Mouse (Mus musculus) spleen, postnatal 10 days (tissue): Measurements from ENCODE around the gene Gm21762.
"Not testable (repeated sequence)": the region's sequence is repeated elsewhere in the genome, so short reads cannot be mapped to it uniquely, and the experiment has no call there.

ENCODE experiments used
- DNase-seq, 2 experiments: peaks; one replicate each; pipeline ENCODE4 v3.0.0; 2021 to 2022; ENCODE audit warnings: low spot score in 2 of 2

The Gm21762 gene

DNA sequence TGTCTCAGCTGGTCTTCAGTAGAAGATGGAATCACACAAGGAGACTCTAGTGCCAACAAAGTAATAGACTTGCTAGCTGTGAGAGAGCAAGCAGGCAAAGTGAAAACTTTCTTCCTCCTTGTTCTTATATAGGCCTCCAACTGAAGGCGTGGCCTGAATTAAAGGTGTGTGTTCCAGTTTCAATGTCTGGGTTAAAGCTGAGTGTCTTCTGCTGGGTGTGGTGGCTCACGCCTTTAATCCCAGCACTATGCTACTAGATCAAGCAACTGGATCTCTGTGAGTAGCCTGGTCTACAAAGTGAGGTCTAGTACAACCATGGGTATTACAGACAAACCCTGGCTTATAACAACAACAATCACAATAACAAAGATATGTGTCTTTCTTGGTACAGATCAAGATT lies at the start of gene Gm21762:
Gene Gm21762 (minus strand): TSS at position 101 of the 400 bp plus-strand sequence.
- DNase-seq: not testable (repeated sequence)

DNA sequence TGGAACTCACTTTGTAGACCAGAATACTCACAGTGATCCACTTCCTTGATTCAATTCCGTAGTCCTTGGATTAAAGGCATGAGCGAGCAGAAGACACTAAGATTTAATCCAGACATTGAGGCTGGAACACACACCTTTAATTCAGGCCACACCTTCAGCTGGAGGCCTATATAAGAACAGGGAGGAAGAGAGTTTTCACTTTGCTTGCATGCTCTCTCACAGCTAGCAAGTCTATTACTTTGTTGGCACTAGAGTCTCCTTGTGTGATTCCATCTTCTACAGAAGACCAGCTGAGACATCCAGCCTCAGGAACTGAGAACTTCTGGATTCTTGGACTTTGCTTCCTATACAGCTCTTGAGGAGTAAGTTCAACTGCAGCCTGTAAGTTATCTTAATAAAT lies 47.1 kb upstream of the Gm21762 start, which contains the start of gene AF067061:
Gene AF067061 (plus strand): TSS at position 245 of the 400 bp plus-strand sequence.
- not testable (repeated sequence) for DNase-seq

DNA sequence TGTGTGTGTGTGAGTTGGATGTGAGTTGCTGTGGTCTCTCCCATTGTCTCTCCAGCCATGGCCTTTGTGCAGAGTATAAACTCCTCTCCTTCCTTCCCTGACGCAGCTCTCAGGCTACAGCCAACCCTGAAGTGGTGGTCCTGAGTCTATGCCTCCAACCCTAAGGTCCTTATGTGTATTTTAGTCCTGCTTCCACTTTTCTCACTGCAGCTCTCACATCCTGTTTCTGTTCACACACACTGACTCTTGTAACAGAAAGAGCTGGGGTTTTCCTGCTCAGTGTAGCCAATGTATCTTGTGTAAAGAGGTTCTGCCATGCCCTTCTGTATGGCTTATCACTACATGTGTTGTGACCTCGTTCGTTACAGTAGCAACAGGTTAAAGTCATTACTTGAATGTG lies 44.0 kb upstream of the Gm21762 start:
- DNase-seq: peak in 1 of 2 experiments; percentile 15

DNA sequence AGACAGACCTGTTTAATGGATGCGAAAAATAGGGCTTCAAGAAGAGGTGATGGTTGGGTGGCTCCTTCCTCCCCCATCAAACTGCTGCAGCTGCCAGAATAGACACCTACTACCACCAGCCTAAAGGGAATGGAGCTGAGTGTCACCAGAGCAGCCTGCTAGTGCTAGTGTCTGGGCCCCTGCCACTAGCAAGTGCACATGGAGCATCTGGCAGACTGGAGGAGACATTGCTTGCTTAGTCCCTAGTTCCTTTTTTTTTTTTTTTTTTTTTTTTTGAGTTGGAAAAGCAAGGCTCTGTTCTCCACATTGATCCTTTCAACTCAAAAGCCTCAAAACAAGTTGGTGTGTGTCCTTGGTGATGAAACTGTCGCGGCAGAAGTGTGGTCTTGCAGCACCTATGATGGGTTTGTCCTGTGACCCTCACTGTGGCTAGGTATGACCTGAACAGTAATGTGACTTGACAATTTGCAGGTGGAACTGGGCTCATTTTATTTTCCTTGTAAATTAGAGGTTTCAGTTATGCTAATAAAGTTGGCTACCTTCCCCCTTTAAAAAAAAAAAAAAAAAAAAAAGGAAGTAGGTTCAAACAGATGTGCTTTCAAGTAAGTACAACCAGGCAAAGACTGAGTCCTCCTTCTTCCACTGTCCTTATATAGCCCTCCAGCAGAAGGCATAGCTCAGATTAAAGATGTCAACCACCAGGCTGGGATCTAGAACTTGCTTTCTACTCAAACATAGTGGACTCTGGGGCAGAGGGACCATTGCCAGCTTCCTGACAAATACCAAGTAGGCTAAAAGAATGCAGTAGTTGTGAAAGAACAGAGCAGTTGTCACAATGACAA lies 43.3 kb upstream of the Gm21762 start:
- DNase-seq: not testable (repeated sequence)

DNA sequence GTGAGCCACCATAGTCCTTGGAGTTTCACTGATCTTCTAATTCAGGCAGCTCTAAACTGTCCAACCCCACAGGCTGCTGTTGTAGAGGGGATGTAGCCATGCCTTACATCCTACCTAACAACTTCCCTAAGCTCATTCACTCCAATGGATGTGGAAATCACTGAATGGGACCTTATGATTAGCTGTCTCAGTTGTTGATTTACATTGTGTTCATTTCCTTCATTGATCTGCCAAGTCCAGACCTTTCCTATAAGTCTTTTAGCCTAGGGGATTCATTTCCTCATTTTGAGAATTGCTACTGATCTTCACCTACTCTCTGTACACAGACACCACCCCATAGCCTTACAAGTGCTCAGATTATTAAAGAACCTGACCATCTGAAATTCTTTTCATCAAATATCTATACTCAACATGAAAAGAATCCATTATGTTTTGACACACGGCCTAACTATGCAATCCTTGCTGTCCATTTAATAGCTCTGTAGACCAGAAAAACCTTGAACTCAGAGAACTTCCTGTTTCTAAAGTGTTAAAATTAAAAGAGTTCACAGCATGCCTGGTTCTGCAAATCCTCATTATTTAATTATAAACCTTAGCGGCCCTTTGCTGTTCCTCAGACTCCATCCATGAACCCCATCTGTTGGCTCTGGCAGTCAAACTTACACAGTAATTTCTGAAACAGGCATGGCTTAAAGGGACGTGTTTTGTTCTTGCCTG lies 35.6 kb upstream of the Gm21762 start:
- not testable (repeated sequence) for DNase-seq

DNA sequence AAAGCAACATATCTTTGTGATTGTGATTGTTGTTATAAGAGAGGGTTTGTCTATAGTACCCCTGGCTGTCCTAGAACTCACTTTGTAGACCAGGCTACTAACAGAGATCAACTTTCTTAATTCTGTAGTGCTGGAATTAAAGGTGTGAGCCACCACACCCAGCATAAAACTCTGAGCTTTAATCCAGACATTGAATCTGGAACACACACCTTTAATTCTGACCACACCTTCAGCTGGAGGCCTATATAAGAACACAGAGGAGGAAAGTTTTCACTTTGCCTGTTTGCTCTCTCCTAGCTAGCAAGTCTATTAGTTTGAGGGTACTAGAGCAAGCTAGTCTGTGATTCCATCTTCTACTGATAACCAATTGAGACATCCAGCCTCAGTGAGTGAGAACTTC lies 23.1 kb upstream of the Gm21762 start, which contains the start of gene Gm21731:
Gene Gm21731 (plus strand): TSS at position 301 of the 400 bp plus-strand sequence.
- not testable (repeated sequence) for DNase-seq

DNA sequence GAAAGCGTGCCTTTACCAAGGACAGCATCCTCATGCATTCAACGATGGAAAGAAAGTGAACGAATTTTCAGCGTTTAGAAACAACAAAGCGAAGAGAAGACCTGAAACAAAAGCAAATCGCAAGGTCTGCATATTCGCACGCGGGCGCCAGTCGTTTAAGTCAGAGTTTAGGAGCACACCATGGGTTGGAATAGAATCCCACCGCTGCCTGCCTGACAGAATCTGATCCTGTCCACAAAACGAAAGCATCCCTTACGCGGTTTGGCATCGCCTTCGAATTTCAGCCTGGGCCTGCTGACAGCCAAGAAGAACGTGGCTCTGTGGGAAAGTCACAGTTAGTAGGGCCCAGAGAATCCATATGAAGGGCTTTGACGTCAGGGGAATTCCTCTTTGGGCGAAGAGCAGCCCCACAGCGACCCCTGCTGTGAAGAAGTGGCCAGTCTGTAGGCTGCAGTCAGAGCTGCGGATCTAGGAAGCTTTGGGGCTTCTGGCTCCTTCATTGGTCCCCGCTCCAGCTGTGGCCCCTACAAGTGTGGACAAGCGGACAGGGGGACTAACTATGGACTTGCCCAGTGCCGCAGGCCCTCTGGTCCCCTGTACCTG lies 16.8 kb upstream of the Gm21762 start:
- not testable (repeated sequence) for DNase-seq

DNA sequence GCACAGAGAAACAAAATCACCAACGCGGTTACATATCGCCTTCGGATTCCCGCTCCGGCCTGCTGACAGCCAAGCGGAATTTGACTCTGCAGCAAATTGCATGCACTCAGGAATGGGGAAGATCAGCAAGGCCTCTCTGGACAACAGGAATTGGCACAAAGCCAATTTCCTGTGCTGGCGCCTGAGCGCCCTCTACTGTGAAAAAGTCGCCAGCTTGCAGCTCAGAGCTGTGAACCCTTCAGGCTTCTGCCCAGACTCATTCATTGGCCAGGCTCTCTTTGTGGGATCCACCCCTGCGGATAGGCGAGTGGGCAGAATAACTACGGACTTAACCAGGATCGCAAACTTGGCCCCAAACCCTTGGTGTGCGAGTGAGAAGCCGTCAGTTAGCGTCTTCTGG lies 16.1 kb upstream of the Gm21762 start:
- not testable (repeated sequence) for DNase-seq

DNA sequence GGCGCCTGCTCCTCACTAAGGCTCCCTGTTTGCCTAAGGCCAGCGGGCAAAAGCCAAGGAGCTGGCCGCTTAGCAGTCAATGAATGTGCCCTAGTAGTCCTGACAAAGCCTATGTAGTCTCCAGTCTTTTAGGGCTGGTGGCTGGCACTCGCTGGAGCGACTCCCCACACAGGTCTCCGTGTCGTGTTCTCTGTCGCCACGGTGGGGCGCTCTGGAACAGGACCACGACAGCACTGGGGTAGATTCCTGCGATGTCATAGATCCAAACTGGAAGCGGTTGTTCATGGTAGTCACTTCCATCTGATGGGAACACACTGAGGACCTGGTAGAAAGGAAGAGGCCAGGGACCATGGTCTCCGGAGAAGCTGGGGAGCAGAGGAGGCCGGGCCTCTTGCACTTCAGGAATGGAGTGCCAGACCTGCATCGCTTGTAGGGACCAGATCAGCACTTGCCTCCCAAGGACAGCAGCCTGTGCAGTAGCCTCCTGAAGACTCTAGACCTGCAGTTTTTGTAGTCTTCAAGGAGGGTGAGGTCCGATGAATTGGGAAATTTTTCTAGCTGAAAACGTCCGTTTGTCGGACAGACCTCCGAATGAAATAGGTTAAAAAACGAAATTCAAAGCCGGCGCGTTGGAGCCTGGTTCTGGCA lies 7.4 kb upstream of the Gm21762 start:
- DNase-seq: not testable (repeated sequence)

DNA sequence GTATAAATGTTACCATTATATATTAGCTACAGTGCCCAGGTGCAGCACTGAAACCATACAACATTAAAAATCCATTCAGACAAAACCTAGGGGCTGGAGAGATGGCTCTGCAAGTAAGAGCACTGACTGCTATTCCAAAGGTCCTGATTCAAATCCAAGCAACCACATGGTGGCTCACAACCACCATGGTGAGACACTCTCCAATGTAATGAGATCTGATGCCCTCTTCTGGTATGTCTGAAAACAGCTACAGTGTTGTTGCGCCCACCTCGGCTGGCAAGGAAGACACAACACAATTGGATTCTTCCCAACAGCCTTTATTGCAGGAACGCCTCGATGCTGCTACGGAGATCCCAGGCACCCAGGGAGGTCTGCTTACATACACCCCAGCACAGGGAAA lies 5.2 kb upstream of the Gm21762 start:
- not testable (repeated sequence) for DNase-seq

DNA sequence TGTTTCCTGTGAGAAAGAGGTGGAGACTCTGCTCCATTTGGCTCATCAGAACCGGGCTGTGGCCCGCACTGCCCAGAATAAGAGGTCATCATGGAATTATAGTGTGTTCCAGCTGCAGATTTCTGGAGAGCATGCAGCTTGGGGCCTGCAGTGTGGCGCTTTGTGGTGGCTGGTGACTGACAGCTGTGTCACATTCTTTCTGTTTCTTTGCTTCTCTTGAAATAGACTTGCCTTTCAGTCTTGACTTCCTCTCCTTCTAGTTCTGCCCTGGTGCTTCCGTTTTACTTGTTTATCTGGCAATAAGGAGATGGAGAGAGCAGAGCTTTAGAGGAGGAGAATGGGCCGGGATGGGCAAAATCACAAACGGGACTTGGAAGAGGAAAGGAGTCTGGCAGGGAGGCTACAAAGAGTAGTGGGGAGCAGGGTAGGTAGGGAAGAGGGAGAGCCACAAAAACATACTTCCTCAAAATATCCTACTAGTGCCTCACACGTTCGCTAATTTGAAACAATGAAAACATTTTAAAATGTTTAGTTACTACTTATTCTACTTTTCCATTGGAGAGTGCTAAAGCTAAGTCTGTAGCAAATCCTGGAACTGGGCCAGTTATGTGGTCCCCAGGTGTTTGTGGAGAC lies 19.4 kb downstream of the Gm21762 start:
- not testable (repeated sequence) for DNase-seq

DNA sequence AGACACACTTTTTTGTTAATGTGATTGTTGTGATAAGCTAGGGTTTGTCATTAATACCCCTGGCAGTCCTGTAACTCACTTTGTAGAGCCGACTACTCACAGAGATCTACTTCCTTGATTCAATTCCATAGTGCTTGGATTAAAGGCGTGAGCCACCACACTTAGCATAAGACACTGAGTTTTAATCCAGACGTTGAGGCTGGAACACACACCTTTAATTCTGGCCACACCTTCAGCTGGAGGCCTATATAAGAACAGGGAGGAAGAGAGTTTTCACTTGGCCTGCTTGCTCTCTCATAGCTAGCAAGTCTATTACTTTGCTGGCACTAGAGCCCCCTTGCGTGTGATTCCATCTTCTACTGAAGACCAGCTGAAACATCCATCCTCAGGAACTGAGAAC lies 43.6 kb downstream of the Gm21762 start, which contains the start of gene Gm21818:
Gene Gm21818 (plus strand): TSS at position 301 of the 400 bp plus-strand sequence.
- not testable (repeated sequence) for DNase-seq

DNA sequence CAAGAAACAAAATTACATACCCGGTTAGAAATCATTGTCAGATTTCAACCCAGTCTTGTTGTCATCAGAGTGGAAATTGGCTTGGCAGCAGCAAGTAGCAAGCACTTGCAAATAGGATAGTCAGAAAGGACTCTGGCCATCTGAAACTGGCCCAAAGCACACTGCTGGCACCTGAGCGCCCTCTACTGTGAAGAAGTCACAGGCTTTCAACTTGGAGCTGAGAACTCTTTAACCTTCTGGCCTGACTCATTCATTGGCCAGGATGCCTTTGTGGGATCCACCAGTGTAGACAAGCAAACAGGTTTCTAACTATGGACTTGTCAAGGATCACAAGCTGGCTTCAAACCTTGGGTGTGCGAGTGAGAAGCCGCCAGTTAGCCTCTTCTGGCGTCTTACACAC lies 47.4 kb downstream of the Gm21762 start:
- peak in 1 of 2 experiments; percentile 20 for DNase-seq
